Mouse (Mus musculus) kidney, adult 18-20 months (tissue): Measurements from ENCODE around the gene Flot2.

Experiments used
- DNase-seq: peaks from one replicate; pipeline ENCODE4 v3.0.0; 2021

Flot2 gene

DNA sequence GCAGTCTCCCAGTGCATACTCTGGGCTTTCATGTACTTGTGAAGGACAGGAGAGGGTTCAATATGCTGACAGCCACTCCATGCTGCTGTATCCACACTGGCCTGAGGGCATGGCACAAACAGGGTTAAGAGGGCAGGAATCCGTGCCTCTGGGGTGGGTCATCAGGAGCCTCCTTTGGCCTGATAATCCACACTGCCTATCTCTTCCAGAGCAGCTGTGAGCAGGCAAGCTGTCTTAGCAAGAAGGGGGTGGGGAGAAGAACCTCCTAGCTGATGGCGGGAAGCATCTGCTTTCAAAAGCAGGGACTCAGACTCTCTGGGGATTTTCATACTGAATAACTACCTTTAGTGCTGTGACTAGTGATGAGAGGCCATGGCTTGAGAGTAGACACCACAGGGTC lies 28.2 kb downstream of the Flot2 start:
- no peak for DNase-seq

DNA sequence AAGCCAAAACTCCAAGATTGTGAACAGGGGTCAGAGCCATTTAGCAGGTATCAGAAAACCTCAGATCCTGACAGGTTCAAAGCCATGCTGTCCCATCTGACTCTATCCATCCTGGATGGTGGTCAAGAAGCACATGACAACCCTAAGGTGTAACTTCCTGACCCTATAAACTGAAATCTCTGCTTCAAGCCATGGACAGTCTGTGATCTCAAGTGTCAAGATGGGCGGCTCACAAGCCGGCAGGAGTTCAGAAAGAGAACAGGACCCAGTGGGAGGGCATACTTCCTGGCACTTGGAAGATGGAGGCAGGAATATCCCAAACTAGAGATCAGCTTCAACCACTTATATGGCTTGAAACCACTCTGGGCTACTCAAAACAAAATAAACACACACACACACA lies 28.9 kb downstream of the Flot2 start:
- DNase-seq = no peak

DNA sequence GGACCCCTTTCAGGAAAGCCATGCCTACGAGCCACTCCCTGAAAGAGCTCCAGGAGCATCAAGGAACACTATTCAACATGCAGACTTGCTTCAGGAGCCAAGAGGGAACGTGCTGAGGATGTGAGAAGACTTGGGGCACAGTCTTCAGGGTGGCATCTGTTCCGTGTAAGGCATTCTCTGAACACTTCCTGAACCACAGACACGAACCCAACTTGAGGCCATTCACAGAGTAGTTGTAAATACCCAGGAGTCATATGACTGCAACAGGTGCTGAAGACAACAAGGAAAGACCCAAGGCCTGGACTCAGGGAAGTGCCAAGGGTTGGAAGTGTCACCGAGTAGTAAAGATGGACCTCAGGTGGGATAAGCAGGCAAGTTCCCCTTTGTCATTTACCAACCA lies 29.8 kb downstream of the Flot2 start:
- DNase-seq = no peak

DNA sequence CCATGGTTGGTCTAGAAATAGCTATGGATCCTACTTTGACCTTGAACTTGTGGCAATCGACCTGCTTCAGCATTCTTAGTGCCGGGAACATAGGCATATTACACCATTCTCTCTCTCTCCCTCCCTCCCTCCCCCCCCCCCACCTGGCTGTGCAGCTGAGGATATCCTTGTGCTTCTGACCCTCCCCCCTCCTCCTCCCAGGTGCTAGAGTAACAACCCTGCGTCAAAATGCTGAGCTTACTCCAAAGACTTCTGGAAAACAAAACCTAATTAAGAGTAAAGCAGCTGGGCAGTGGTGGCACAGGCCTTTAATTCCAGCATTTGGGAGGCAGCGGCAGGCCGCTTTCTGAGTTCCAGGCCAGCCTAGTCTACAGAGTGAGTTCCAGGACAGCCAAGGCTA lies 31.4 kb downstream of the Flot2 start:
- no peak for DNase-seq

DNA sequence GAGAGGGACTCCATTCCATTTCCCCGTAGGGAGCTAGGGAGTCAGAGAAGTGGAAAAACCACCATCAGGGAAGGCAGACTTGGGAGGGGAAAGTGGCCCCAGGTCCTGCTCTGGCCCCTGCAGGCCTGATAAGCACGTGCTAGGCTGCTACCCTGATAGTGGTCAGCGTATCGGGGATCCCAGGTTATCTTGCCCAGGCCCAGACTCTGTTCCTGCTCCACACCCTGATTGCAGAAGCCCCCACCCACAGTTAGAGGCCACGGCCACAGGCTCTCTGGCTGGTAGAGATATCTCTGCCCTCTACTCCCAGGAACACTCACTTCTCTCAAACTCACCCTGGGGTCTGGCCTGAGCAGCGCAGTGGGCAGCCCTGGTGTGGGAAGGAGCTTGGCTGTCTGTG lies 31.9 kb downstream of the Flot2 start:
- no peak for DNase-seq

DNA sequence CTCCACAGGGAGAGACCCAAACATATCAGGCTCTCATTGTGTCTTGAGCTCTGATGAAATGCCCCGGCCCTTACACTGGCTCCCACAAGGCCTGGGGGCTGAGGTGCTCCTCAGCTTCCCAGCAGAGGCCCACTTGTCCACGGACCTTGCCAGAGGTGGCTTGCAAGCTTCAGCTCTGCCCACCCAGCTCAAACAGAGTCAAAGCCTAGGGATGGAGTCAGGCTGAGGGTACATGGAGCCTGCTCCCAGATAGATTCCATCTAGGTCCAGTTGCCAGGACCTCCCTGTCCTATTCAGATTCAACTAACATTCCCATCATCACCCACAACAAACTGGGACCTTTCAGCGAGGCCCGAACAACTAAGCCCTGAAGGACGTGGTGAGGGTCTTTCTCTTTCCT lies 34.2 kb downstream of the Flot2 start:
- DNase-seq = no peak

DNA sequence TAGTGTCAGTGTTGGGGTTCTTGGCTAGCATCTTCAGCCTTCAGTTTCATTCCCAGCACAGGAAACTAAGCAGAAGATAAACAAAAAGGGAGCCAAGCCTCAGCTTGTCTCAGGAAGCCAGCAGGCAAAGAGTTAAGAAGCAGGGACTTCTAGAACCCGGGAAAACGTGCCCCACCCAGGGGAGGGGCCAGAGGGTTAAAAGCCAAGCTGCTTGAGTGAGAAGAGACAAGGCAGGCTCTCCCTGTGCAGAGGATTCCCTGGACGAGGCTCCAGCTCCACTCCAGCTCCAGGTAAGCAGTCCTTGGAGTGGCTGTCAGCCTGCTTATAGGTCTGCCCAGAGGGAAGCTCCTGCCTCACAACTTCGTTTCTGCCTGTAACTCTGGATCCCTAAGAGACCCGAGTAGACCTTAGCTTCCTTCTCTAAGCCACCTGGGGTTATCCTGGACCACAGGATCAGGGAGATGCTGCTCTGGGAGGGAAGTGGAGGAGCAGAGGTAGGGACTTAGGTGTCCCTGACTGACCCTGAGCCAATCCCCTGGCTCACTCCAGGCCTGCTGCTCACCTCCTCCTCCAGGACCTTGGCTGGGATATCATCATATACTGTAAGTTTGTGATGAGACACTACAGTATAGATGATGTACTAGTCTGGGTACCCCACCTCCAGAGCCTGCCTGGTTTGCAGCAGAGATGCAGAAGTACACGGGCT lies 34.8 kb downstream of the Flot2 start:
- DNase-seq = no peak

DNA sequence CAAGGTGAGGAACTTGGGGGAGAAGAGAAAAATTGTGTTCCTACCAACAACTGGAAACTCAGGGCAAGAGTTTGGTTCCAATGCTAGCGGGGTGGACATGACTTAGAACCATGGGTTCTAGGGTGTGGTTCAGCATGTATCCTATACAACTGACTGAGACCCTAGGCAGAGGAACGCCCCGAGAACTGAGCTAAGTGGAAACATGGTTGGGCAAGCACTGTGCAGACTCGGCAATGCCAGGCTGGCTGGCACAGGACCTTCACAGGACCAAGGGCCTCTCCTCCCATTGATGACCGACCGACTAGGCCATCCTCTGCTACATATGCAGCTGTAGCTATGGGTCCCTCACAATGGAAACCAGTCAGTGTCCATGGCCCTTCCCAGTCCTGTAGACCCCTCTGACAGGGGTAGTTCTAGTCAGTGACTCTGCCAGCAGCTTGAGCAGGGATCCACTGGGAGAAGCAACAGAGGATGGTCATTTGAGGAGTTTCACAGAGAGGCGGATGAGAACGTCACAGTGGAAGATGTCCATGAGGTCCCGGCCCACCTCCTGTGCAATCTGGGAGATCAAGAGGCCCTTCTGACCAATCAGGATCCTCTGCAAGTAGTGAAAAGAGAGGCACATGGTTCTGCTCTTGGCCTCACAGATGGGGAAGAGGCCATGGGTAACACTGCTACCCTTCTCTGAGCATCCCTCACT lies 36.0 kb downstream of the Flot2 start:
- DNase-seq = no peak

DNA sequence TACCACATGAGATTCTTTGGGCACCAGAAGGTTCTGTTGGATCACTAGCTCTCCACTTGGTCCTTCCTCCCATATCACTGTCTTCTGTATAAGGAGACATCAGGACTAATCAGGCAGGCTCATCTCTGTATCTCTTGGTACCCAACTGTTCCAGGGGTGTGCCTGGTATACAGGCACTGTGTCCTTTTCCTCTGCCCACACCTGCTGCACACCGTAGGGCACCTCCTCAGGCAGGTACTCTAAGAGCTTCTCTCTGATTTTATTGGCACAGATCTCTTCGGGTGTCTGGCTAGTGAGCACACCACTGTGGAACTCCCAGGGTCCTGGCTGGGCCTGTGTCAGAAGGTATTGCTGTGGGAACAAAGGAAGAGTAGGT lies 36.5 kb downstream of the Flot2 start:
- DNase-seq = no peak

DNA sequence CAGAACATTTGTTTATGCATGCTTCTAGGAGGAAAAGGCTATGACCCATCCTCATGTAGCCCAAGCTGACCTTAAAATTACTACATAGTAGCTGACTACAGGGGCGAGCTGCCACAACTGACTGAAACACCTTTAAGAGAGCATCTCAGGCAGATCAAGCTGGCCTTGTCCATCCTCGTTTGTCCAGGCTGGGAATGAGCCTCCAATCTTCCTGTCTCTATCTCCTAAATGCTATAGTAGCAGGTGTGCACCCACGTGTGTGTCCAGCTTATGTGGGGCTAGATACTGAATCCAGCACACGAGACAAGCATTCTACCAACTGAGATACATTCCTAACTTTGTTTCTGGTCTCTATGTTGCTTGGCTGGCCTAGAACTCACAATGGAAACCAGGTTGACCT lies 36.9 kb downstream of the Flot2 start:
- no peak for DNase-seq

DNA sequence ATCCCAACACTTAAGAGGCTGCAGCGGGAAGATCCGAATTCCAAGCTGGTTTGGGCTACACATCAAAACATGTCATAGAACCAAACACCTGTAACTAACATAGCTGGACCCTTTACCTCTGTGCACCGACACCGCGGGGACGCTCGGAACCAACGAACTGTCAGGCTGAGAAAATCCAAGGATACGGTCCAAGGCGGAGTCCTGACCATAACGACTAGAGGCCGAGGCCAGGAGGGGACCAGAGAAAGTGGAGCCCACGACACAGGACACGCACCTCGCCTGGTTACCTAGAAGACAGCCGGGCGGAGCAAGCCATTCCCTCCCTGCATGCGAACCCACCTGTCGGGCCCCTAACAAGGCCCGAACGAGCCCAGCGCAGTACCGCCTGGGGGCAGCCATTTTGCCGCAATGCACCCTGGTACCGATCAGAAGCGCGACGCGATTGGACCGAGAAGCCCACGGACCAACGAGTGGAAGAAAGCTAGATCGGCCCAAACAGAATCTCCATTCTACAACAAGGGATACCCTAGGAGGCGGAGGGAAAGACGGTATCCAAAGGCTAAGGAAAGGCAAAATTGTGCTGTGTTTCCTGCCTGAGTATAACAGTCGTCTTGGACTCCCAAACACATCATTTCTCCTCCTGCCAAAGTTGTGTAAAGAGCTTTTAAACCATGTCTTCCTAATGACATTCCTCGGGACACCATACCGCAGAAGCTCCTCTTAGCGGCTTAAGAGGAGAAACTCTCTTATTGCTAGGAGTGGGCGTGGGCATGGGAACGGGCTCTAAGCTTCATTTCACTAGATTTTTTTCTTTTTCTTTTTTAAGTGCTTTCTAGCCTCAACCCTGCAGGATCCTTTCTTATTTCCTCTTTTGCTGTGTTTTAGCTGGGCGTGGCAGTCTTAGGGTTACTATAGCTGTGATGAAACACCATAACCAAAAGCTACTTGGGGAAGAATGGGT lies 42.5 kb downstream of the Flot2 start, which contains the start of gene Eral1:
Gene Eral1, minus strand, starts transcription at position 423 of the 961 bp plus-strand sequence.
- DNase-seq = peak; percentile 87

DNA sequence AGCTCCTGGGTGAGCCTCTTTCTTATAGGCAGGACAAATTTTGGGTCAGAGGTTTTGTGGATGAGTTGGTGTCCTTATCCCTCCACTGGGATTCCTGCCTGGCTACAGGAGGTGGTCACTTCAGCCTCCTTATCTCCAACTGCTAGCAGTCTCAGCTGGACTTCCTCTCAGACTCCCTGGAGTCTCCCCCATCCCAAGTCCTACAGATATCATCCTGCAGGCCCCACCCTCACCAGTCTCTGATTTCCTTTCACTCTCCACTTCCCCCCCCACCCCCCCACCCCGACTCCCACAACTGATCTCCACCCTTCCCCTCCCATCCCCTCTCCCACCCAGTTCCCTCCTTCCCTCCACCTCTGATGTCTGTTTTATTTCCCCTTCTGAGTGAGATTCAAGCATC lies 45.9 kb downstream of the Flot2 start:
- DNase-seq = no peak

DNA sequence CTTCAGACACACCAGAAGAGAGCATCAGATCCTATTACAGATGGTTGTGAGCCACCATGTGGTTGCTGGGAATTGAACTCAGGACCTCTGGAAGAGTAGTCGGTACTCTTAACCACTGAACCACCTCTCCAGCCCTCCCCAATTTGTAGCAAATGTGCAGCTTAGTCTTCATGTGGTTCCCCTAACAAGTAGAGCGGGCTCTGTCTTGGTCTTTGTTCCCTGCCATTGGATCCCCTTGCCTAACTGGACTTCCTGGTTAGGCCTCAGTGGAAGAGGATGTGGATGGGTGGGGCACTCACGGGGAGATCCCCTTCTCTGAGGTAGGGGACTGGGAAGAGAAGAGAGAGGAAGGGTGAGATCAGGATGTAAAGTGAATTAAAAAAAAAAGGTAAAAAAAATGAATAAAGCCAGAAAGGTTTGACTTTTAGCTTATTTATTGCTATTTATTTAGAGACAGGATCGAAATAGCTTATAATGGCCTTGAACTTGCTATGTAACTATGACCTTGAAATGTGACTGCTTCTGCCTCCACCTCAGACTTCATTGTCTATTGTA lies 49.3 kb downstream of the Flot2 start:
- no peak for DNase-seq

DNA sequence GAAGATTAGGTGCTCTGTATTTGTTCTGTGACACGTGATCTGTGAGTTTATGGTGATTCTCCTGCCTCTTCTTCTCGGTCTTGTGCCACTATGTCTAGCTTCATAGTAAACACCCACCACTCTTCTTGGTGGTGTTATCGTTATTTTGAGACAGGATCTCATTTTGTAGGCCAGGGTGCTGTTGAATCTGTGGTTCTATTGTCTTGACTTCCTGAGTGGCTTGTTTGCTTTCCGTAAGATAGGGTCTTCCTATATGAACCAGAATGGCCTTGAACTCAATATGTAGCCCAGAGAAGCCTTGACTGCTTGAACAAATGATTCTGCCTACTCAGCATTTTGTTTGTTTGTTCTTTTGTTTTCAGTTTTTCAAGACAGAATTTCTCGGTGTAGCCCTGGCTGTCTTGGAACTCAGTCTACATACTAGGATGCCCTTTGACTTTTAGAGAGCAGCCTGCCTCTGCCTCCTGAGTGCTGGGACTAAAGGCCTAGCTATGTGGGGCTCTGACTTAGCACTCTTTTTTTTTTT lies 50.1 kb downstream of the Flot2 start:
- DNase-seq = no peak

DNA sequence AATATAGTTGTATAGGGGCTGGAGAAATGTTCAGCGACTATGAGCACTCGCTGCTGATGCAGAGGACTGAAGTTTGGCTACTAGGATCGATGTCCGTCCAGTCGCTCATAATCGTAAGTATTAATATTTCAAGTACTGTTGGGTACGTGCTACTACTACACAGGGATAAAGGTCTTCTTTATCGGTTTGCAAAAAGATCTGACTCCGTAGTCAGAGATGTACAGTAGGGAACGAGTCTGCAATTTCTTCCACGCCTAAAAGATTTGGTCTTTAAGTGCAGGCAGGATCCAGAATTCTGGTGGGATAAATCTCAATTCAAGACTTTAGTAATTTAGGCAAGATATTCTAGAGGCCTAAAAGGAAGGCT lies 56.4 kb downstream of the Flot2 start:
- no peak for DNase-seq

DNA sequence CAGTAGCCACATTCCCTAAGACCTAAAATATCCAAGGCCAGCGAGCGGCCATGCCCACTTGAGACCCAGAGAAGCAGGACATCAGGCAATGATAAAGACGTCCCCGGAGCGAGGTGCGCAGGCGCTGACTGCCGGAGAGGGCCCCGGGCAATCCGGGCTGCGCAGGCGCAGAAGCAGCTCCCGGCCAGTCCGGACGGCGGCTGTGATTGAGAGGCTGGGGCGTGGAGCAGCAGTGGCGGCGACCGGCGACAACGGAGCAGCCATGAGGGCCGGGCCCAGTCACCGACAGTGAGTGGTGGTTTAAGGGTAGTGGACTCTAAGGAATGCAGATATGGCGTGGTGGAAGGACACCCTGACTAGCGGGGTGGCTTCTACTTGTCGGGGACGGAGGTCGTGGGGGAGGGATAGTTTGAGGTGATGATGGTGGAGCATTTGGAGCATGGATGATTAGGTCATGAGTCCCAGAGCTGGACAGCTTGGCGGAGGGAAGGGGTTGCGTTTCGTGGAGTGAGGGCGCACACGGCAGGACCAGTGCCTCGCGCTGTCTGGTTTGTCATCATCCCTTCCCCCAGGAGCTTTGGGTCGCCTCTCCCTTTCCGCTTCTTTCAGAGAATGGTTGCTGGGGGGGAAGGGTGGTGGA lies 56.9 kb downstream of the Flot2 start, which contains the start of gene Fam222b:
Gene Fam222b, plus strand, starts transcription at position 157 of the 640 bp plus-strand sequence.
- peak; percentile 91 for DNase-seq

DNA sequence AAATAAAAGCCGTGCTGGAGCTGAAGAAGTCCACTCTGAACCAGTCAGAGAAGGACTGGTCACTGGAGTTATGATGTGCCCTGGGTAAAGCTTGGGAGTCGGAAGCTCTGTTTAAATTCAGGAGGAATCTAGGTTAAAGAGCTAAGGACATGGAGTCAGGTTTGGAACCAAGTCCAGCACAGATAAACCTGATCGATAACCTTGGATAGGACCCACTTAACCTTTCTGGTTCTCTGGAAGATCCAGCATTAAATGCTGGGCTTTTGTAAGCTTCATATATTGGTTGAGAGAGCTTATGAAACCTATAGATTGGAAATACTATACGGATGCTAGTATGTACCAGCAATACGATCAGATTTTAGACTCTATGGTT lies 57.4 kb downstream of the Flot2 start:
- DNase-seq = no peak

DNA sequence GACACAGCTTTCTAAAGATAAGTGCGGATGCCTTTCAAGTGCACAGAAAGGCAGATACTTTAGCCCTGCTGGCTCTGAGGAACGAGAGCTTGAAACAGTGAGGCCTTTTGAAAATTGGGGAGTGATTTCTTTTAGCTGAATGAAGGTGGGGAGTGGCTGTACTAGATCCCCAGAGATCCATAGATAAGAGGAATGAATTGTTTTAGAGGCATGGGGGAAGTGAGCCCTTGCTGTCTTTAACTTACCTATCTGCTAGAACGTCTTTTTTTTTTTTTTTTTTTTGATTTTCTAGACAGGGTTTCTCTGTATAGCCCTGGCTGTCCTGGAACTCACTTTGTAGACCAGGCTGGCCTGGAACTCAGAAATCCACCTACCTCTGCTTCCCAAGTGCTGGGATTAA lies 59.3 kb downstream of the Flot2 start:
- DNase-seq = no peak

DNA sequence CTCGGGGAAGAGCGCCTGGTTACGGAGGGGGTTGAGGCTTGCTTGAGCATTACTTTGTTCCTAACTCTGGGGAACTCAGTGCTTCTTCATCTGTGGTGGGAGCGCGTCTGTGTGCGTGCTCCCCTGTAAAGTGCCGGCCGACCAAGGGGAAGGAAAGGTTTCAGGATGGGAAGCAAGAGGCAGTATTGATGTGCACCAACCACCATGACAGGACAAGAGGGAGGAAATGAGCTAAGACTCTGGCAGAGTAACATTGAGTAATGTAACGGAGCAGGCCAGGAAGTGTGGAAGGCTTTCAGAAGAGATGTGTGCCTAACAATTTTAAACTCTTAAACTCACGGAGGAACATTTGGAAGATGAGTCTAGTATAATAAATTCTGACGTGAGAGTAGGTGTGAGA lies 63.0 kb downstream of the Flot2 start:
- no peak for DNase-seq

DNA sequence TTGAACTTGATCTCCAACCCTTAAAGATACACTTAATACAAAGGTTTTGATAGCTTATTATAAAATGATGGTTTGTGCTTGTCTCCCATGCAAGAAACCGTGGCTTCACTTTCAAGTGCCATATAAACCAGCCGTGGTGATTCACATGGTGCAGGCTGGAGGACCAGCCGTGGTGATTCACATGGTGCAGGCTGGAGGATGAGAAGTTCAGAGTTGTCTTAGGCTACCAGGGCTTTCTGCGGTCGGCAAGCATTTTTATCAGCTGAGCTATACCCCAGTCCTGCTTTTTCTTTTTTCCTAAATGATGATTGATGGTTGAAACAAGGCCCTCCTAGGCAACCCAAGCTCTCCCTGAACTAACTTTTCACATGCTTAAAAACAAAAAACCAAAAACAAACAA lies 64.4 kb downstream of the Flot2 start:
- no peak for DNase-seq

DNA sequence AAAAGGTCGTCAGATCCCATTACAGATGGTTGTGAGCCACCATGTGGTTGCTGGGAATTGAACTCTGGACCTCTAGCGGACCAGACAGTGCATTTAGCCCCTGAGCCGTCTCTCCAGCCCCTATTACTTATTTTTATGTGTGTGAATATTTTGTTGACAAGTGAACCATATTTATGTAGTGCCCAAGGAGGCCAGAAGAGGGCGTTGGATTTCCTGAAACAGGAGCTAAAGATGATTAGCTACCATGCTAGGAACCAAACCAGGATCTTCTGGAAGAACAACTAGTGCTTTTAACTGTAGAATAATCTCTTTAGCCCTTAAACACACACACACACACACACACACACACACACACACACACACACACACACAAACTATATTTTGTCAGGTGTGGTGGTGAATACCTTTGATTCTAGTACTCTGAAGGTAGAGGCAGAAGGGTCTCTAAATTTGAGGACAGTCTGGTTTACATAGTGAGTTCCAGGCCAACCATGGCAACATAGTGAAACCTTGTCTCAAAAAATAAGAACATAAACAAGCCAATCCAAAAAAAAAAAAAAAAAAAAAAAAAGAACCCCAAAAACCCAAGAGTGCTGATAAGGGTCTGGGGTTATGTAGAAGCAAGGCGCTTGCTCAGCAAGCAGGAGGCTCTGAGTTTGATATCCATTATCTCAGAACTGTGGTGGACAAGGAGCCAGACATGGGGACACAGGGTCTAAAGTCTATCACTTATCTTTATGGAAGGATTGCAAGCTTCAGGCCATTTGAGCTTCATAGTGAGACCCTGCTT lies 65.4 kb downstream of the Flot2 start:
- peak; percentile 22 for DNase-seq

DNA sequence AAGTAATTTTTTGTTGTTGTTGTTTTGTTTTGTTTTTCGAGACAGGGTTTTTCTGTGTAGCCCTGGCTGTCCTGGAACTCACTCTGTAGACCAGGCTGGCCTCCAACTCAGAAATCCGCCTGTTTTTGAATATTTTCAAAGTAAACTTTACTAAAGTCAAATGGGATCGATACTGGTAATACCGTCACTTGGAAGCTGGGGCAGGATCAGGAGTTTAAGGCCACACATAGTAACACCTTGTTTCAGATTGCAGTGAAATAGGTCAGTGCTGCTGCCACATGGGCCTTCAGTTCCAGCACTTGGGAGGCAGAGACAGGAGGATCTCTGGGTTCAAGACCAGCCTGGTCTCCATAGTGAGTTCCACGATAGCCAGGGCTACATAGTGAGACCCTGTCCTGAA lies 66.8 kb downstream of the Flot2 start:
- DNase-seq = no peak
